Mouse (Mus musculus) forebrain, embryonic 11.5 days (tissue): ENCODE measurements around the gene Prmt2. TPM values are rescaled to one million over a fixed set of nuclear protein-coding genes. Genes with fewer than 3 reads are reported as not detected.

Experiments used
- ATAC-seq: fragments of 200-750 bp; cut with Nextera tagmentation; replicated peaks from 2 replicates; pipeline ENCODE4 v1.8.0; 2017; ENCODE audit warnings: moderate TSS enrichment; ENCODE audit not compliant: low FRiP score
- DNase-seq: peaks from one replicate; pipeline ENCODE4 v3.0.0-alpha.2; 2017; ENCODE audit warnings: low spot score
- H3K27ac ChIP-seq: fragments of 300-500 bp; sonication (generic); 2 replicates; pipeline ENCODE4 v1.5.1; 2014; ENCODE audit warnings: low read depth, low read length
- H3K27me3 ChIP-seq: fragments of 300-500 bp; sonication (generic); 2 replicates; pipeline ENCODE4 v1.6.1; 2014; ENCODE audit warnings: mild to moderate bottlenecking, low read length, mixed read lengths; ENCODE audit not compliant: control insufficient read depth, insufficient read depth
- H3K36me3 ChIP-seq: fragments of 300-500 bp; sonication (generic); 2 replicates; pipeline ENCODE4 v1.6.1; 2014; ENCODE audit warnings: mild to moderate bottlenecking, low read length, moderate library complexity, mixed read lengths; ENCODE audit not compliant: control insufficient read depth, insufficient read depth
- H3K4me1 ChIP-seq: fragments of 300-500 bp; sonication (generic); replicated peaks from 2 replicates; pipeline ENCODE4 v1.6.1; 2014; ENCODE audit warnings: low read length, mixed read lengths; ENCODE audit not compliant: control insufficient read depth, insufficient read depth
- H3K4me2 ChIP-seq: fragments of 300-500 bp; sonication (generic); 2 replicates; pipeline ENCODE4 v1.6.1; 2014; ENCODE audit warnings: low read depth, mild to moderate bottlenecking, low read length, moderate library complexity, mixed read lengths; ENCODE audit not compliant: severe bottlenecking
- H3K4me3 ChIP-seq: fragments of 300-500 bp; sonication (generic); 2 replicates; pipeline ENCODE4 v1.5.1; 2014; ENCODE audit warnings: low read depth, low read length
- H3K9ac ChIP-seq: fragments of 300-500 bp; sonication (generic); 2 replicates; pipeline ENCODE4 v1.6.1; 2014; ENCODE audit warnings: low read length
- H3K9me3 ChIP-seq: fragments of 300-500 bp; sonication (generic); 2 replicates; pipeline ENCODE4 v1.6.1; 2016; ENCODE audit warnings: low read length, mixed read lengths; ENCODE audit not compliant: control insufficient read depth
- WGBS: fragments of 180-500 bp; shearing (Covaris S2); extraction: QIAGEN DNeasy Blood & Tissue Kit; methylation state at CpG from one replicate; pipeline ENCODE4 v1.1.7; 2014; 5-methylcytosine and 5-hydroxymethylcytosine counted together
- polyA plus RNA-seq: library from polyadenylated mRNA; unstranded; fragments of >200 nt; fragmentation: Nextera tagmentation; extraction: Ambion mirVana; gene quantifications from 2 replicates; pipeline ENCODE4 v1.2.1, GENCODE M21; 2014

Prmt2 gene
- polyA plus RNA-seq = 83.9 and 99.6 TPM in 2 replicates

DNA sequence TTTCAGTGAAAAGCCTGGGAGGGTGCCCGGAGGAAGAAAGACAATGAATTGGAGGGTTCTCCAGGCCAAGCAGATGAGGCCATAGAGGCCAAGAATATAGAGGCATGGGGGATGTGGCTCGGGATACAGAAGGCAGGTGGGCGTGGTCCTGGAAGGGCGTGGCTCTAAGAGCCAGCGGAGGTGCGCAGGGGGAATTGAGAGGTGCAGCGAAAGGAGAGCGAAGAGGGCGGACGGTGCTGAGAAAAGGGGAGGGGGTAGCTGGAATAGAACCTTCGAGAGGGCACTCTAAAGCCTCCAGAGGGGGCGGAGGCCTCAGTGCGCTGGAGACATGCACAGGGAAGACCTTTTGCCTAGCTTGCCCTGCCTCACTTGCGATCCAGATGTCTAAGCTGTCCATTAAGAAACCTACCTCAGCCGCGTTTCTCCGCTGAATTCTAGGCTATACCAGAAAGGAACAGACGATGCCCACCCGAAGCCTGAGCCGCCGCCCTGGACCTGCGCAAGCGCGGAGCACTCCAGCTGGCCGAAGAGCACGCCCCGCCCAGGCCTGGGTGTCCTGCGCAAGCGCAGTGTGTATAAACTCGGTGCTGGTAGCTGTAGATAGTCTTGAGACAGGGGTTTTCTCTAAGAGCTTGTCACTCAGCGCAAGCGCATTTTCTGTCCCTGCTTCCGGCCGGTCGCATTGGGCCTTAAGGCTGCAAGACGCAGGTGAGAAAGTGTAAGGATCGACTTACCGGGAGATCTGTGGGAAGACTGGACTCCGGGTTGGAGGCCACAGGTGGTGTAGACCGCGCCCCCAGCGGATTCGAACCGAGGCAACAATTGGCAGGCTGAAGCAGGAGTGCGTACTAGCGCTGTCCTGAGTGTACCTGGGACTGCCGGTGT is at the start of gene Prmt2:
TSS of gene Prmt2 (minus strand) at position 525 of the 885 bp plus-strand sequence.
- Histone ChIP-seq H3K4me2 (peak within 1 kb of the TSS; percentile 73), H3K4me1 (no peaks in the 10 kb centered on the region), H3K4me3 (peak within 1 kb of the TSS; percentile 67), H3K27me3 (no peaks in the 10 kb centered on the region), H3K9ac (peak within 1 kb of the TSS; percentile 77), H3K27ac (peak within 1 kb of the TSS; percentile 84), H3K36me3 (no peaks in the 10 kb centered on the region), H3K9me3 (no peaks in the 10 kb centered on the region)
- under 1% methylated on average over 47 of the region's 47 CpGs for WGBS
- peak; percentile 97 for ATAC-seq
- peak; percentile 96 for DNase-seq

DNA sequence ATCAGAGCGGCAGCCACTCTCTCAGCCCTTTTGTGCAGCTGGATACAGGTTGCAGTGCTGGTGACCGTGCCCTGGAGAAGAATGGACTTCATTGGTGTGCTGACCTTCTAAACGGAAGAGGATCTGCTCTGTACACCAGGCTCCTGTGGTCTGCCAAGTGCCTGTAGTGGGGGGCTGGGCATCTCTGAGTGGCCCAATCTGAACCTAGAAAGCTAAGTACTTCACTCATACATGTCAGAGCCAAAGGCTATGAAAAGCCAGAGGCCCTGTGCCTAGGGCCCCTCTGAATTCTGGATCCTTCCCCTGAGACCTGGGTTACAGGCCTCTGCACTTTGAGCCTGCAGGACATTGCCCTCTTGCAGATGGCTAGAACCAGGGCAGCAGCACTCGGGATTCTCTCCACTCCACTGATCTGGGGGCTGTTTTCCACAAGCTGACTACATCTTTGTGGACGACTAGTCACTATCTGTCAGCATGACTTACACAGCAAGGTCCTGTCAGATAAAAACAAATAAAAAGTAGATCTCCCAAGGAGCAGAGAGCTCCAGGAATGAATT is 41.0 kb upstream of the Prmt2 start:
- Histone ChIP-seq H3K9me3 (no peaks in the 10 kb centered on the region), H3K4me2 (no peak overlapping the region), H3K4me3 (no peak overlapping the region), H3K27me3 (no peaks in the 10 kb centered on the region), H3K36me3 (no peaks in the 10 kb centered on the region; the same call in 1 of the 2 replicates), H3K27ac (no peak overlapping the region), H3K9ac (no peak overlapping the region), H3K4me1 (no peaks in the 10 kb centered on the region)
- WGBS = 71% methylated on average over 5 of the region's 5 CpGs
- ATAC-seq (no peak), DNase-seq (no peak)

DNA sequence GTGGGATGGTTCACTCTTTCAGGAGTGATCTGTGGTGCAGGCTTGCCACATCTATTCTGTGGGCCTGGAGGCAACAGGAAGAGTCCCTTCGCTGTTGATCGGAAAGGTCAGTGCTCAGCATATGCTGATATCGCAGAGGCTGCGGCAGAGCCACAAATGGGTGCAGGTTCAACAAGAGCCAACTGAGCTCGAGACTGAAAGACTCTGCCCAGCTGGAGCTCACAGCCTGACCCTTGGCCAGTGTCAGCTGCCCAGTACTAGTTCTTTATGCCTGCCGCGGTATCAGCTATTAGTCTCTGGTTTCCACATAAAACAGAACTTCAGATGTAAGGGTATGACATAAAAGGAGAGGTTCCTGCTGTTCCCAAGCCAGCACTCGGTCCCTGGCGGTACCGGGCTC is 37.6 kb upstream of the Prmt2 start:
- Histone ChIP-seq H3K27ac (no peak overlapping the region), H3K4me1 (no peaks in the 10 kb centered on the region), H3K36me3 (no peaks in the 10 kb centered on the region; the same call in 1 of the 2 replicates), H3K4me3 (no peak overlapping the region), H3K9ac (no peak overlapping the region), H3K4me2 (no peak overlapping the region), H3K9me3 (no peaks in the 10 kb centered on the region), H3K27me3 (no peaks in the 10 kb centered on the region)
- 84% methylated on average over 10 of the region's 10 CpGs for WGBS
- no peak for DNase-seq
- no peak for ATAC-seq

DNA sequence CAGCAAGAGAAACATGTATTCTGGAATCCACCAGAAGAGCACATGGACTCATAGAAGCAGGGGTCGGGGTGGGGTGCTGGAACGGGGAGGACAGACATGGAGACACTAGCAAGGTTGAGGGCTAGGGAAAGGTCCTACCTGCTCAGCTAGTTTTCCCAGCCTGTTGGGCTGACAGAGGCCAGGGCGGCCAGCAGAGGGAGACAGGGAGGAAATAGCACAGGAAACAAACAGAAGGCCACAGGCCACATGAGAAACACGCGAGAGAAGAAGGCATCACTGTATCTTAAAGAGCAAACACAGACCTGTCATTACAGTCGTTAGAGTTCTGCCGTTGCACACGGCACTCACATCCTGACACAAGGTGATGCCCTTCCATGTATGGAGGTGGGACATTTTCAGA is 33.6 kb upstream of the Prmt2 start:
- no peak for ATAC-seq
- Histone ChIP-seq H3K27me3 (no peaks in the 10 kb centered on the region), H3K27ac (no peak overlapping the region), H3K4me1 (no peaks in the 10 kb centered on the region), H3K4me2 (no peak overlapping the region), H3K9me3 (no peaks in the 10 kb centered on the region), H3K36me3 (no peaks in the 10 kb centered on the region; the same call in 1 of the 2 replicates), H3K4me3 (no peak overlapping the region), H3K9ac (no peak overlapping the region)
- 60% methylated on average over 8 of the region's 8 CpGs for WGBS
- DNase-seq = no peak

DNA sequence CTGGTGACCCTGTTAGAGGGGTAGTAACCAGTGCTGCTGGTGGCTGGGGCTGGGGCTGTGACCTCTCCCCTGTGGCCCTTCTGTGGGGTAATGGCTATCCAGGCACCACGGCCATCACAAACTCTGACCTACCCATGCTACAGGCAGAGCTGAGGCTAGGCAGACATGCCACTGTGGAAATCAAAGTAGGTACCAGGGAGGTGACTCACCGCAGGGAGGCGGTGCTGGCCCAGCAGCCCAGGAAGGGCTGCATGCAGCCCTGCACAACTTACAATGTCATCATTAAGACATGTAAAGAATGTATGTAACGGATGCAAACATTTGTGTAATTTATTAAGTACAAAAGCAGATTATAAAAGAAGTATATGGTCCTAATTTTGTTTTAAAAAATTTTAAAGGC is 24.8 kb upstream of the Prmt2 start:
- no peak overlapping the region for H3K9ac ChIP-seq
- H3K4me3 ChIP-seq = no peak overlapping the region
- H3K9me3 ChIP-seq = no peaks in the 10 kb centered on the region
- no peak overlapping the region for H3K4me2 ChIP-seq
- no peak for DNase-seq
- H3K4me1 ChIP-seq = no peaks in the 10 kb centered on the region
- no peak overlapping the region for H3K27ac ChIP-seq
- no peak for ATAC-seq
- H3K27me3 ChIP-seq = no peaks in the 10 kb centered on the region
- H3K36me3 ChIP-seq = peaks cover 3% of the 10 kb centered on the region; the same call in 1 of the 2 replicates
- WGBS = 73% methylated on average over 4 of the region's 4 CpGs

DNA sequence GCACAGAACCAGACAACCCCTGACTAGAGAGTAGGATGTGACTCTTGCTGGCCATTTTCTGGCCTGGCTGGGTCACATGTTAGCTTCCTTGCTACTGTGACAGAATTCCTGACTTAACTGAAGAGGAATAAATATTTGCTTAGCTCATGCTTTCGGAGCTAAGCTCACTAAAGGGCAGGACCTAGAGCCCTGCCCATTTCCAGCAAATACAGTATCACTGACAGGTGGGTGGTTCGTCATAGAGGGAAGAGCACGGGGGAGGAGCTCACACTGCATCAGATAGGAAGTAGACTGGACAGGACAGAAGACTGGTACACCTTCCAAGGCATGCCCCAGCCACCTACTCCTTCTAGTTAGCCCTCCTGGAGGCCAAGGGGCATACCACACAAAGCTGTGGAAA is 23.8 kb upstream of the Prmt2 start:
- H3K4me1 ChIP-seq = no peaks in the 10 kb centered on the region
- no peaks in the 10 kb centered on the region for H3K27me3 ChIP-seq
- ATAC-seq = no peak
- H3K4me3 ChIP-seq = no peak overlapping the region
- peaks cover 3% of the 10 kb centered on the region; the same call in 1 of the 2 replicates for H3K36me3 ChIP-seq
- H3K4me2 ChIP-seq = no peak overlapping the region
- H3K9me3 ChIP-seq = no peaks in the 10 kb centered on the region
- H3K9ac ChIP-seq = no peak overlapping the region
- no peak for DNase-seq
- no peak overlapping the region for H3K27ac ChIP-seq
- WGBS = 80% methylated on average over 3 of the region's 3 CpGs

DNA sequence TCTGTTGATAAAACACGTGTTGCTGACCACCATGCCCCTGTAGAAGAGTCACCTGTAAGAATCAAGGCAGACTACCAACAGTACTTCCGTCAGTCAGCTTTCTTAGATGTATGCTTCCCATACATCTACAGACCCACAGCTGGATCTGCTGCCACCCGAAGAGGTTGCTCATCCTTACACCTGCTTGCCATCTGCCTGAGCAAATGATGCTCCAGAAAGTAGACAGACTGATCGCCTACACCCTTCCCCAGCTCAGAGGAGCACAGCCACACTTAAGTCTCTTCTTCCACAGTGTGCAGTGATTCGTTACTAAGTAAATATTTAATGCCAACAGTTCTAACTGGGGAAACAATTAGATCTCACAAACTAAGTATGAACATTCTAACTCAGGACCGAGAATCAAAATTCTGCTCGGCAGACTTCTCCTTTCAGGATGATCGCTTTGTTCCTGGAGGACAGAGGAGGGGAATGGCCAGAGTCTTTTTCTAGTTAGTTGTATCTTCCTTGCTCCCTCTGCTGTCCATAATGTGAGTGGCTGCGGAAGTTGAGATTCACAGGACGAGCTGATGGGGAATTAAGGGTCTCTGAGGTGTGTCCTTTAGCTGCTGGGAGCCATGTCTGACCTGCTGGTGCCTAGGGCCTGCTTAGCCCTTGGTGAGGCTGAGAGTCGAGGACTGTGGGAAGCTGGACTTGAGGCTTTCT is 22.8 kb upstream of the Prmt2 start:
- H3K27me3 ChIP-seq = no peaks in the 10 kb centered on the region
- no peak overlapping the region for H3K4me2 ChIP-seq
- DNase-seq (no peak), ATAC-seq (no peak)
- no peaks in the 10 kb centered on the region for H3K9me3 ChIP-seq
- peaks cover 3% of the 10 kb centered on the region; the same call in 1 of the 2 replicates for H3K36me3 ChIP-seq
- WGBS = 65% methylated on average over 11 of the region's 11 CpGs
- no peak overlapping the region for H3K4me3 ChIP-seq
- no peaks in the 10 kb centered on the region for H3K4me1 ChIP-seq
- no peak overlapping the region for H3K9ac ChIP-seq
- H3K27ac ChIP-seq = no peak overlapping the region

DNA sequence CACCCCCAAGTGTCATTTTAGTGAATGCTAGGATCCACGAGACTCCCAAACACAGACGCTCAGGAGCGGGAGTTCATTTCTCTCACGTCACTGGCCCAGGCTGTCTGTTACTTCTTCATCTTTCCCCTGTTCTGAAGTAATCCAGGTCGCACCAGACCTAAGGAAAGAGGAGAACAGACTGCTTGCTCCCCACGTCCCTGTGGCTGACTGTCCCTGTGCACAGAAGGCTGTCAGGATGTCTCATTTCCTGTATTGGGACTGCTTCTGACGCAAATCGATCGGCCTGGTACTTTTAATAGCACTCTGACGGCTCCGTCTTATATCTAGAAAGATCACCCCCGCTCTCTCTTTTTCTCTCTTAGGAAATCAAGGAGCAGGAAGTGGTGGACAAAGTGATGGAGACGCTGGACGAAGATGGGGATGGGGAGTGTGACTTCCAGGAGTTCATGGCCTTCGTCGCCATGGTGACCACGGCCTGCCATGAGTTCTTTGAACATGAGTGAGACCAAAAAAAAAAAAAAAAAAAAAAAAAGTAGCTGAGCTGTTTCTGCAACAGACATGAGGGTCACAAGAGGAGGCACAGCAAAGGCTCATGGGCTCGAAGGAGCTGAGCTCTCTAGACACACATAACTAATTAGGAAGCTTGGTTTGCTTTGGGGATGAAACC is 22.0 kb upstream of the Prmt2 start:
- H3K4me2 ChIP-seq = no peak overlapping the region
- peaks cover under 1% of the 10 kb centered on the region; the same call in 1 of the 2 replicates for H3K36me3 ChIP-seq
- H3K27ac ChIP-seq = no peak overlapping the region
- no peaks in the 10 kb centered on the region for H3K27me3 ChIP-seq
- no peaks in the 10 kb centered on the region for H3K4me1 ChIP-seq
- no peak for DNase-seq
- no peak overlapping the region for H3K4me3 ChIP-seq
- WGBS = 83% methylated on average over 18 of the region's 18 CpGs
- H3K9me3 ChIP-seq = no peaks in the 10 kb centered on the region
- H3K9ac ChIP-seq = no peak overlapping the region
- no peak for ATAC-seq
